Mouse (Mus musculus): ENCODE measurements around the gene Spindoc. TPM values are rescaled to one million over a fixed set of nuclear protein-coding genes. Genes with fewer than 3 reads are reported as not detected.

Spindoc gene
- total and polyA plus RNA-seq, 3 experiments: 9.0 to 21.7 (median 10.6) TPM

DNA sequence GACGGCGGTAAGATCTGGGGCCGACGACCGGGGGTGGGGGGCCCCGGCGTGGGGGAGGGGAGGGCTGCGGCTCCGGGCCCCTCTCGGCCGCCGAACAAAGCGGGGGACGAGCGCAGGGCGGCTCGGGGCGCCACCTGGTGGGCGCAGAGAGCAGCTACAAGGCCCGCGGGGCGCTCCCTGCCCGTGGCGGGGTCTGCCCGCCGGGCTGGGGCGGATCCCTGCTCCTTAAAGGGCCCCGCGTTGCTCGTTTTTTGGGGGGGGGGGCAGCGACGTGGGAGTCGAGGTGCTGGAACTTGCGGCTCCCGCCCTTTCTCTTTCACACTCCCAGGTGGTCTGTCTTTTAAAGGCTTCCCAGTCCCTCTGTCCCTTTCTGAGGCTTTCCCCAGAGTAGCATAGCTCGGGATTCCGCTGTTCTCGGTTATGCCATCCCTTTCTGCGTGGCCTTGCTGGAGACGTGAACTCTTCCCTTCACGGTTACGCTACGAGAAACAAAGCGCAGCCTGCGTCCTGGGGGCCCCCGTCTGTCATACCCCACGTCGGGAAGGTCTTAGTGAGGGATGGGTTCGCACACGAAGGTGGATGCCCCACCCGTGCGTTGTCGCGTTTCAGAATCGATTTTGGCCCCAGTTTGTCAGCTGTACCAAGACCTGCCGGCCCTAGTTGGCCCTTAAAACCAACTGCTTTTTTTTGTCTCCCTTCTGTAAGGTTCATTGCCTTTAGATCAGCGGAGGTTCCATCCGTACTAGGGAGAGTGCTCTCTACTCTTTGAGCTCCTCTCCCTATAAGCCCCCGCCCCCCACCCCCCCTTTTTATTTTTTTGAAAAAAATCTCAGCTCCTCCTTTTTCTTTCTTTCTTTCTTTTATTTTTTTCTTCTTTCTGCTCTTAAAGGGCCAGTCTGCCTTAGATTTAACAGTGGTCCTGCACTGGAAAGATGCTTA lies 35.4 kb upstream of the Spindoc start:
- Histone ChIP-seq H3K9ac (ENCODE audit: insufficient read depth, low read depth) (peak overlapping the region; percentile 78), H3K27me3 (replicated peaks) (peaks cover 23% of the 10 kb centered on the region), H3K36me3 (replicated peaks in 1 of 2; ENCODE audit: control insufficient read depth in 1 of 2, insufficient read depth in 1 of 2, low read length in 1 of 2) (peaks cover 20% of the 10 kb centered on the region in 2 experiments), H3K4me1 (ENCODE audit: control insufficient read depth in 1 of 2, insufficient read depth in 2 of 2) (peaks cover 11 to 48% of the 10 kb centered on the region in 2 experiments), H3K27ac (ENCODE audit: insufficient read depth, low read depth) (no peak overlapping the region), H3K9me3 (replicated peaks; ENCODE audit: low read length) (peaks cover 18% of the 10 kb centered on the region), H3K79me2 (replicated peaks; ENCODE audit: control insufficient read depth, extremely low read depth, insufficient read depth, poor library complexity, severe bottlenecking) (peaks cover 13% of the 10 kb centered on the region), H3K4me2 (ENCODE audit: insufficient read depth, low read depth, poor library complexity, severe bottlenecking) (peak overlapping the region; percentile 92), H3K4me3 (replicated peaks in 1 of 3; ENCODE audit: low read depth in 2 of 3, low read length in 2 of 3, poor library complexity in 1 of 3) (peak overlapping the region; percentile 77 to 96 (median 79))
- dilution Hi-C loops (cut with MboI; ENCODE audit: extremely low pct_ligation_motif_present, extremely low pct_unique_long_range_greater_than_20kb, low sequenced_read_pairs): no loop called here
- peak; percentile 49 for DNase-seq (ENCODE audit: extremely low read depth)
- peak; percentile 60 for TF ChIP-seq SMC3 (IDR thresholded peaks at IDR 0.05; ENCODE audit: low read depth, low read length)
- TF ChIP-seq EP300 (IDR thresholded peaks at IDR 0.05; ENCODE audit: low read length): no peak
- peak; percentile 30; the same call in 1 of the 2 replicates for TF ChIP-seq MAZ (IDR thresholded peaks at IDR 0.05; ENCODE audit: low read depth, low read length)
- TF ChIP-seq SIN3A (IDR thresholded peaks at IDR 0.05; ENCODE audit: low read length): no peak
- no peak for TF ChIP-seq MAX (IDR thresholded peaks at IDR 0.05; ENCODE audit: low read length)
- 0 out of 2 replicates have a peak, but pooled peaks have one; percentile 14 for TF ChIP-seq IRF4 (IDR thresholded peaks at IDR 0.05; ENCODE audit: low read depth, low read length)
- TF ChIP-seq CHD1 (IDR thresholded peaks at IDR 0.05; ENCODE audit: low read depth, low read length): no peak
- TF ChIP-seq MXI1 (IDR thresholded peaks at IDR 0.05; ENCODE audit: low read depth, low read length): no peak
- no peak for TF ChIP-seq GABPA (IDR thresholded peaks at IDR 0.05; ENCODE audit: insufficient replicate concordance, low read depth, low read length)
- TF ChIP-seq MAFK (IDR thresholded peaks at IDR 0.05; ENCODE audit: insufficient replicate concordance, low read length): no peak
- no peak for TF ChIP-seq RCOR1 (conservative IDR thresholded peaks at IDR 0.05; ENCODE audit: low read depth, low read length)
- TF ChIP-seq POLR2AphosphoS2 (IDR thresholded peaks at IDR 0.05; ENCODE audit: low read depth, low read length): no peak
- peak in 1 of 2 experiments; percentile 74; a peak in 2 of 4 replicates for TF ChIP-seq CTCF (conservative IDR thresholded peaks at IDR 0.05 in 1 of 2, IDR thresholded peaks at IDR 0.05 in 1 of 2; ENCODE audit: low read depth in 2 of 2, low read length in 2 of 2)
- TF ChIP-seq RAD21 (IDR thresholded peaks at IDR 0.05; ENCODE audit: low read depth, low read length): peak; percentile 50
- no peak for TF ChIP-seq MEF2A (IDR thresholded peaks at IDR 0.05; ENCODE audit: borderline replicate concordance, low read depth, low read length)
- 0 out of 2 replicates have a peak, but pooled peaks have one; percentile 22 for TF ChIP-seq TCF12 (IDR thresholded peaks at IDR 0.05; ENCODE audit: low read depth, low read length)
- peak; percentile 8; the same call in 1 of the 2 replicates for TF ChIP-seq BHLHE40 (IDR thresholded peaks at IDR 0.05; ENCODE audit: low read depth, low read length)
- TF ChIP-seq TBP (conservative IDR thresholded peaks at IDR 0.05; ENCODE audit: low read depth, low read length): no peak
- peak; percentile 59; the same call in 1 of the 2 replicates for TF ChIP-seq ZNF384 (IDR thresholded peaks at IDR 0.05; ENCODE audit: low read depth, low read length)
- TF ChIP-seq USF2 (conservative IDR thresholded peaks at IDR 0.05; ENCODE audit: low read depth, low read length): no peak
- TF ChIP-seq ZC3H11A (IDR thresholded peaks at IDR 0.05; ENCODE audit: low read depth, low read length): 0 out of 2 replicates have a peak, but pooled peaks have one; percentile 10
- in situ Hi-C loops (cut with MboI; ENCODE audit: low pct_ligation_motif_present, low pct_unique_long_range_greater_than_20kb, low sequenced_read_pairs): loop anchor here (10.0 to 25.0 kb wide), 2 partner anchors 173 to 356 kb away; partner anchors contain the start of genes Macrod1 and Naa40

Measured in CH12.LX (cell line).